Mouse (Mus musculus) retina, embryonic 14.5 days (tissue): Measurements from ENCODE around the gene Acp7.

Experiments used
- DNase-seq: peaks from one replicate; pipeline ENCODE4 v3.0.0-alpha.2; 2015; ENCODE audit warnings: low spot score

Acp7 gene

DNA sequence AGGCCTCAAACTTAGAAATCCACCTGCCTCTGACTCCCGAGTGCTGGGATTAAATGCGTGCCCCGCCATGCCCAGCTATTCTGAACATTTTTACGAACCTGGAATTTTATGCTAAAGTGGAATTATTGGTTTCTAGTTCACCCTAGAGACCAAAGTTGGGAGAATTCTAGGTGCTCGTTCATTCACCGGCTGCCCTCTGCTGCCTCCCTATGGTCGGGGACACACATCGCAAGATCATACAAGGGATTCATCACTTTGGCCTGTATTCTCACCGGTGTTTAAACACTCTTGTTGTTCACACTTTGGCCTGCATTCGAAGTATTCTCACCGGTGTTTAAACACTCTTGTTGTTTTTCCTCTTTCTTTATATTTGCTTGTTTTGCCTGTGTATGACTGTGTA, 30.1 kb downstream of the Acp7 start:
- peak; percentile 76 for DNase-seq

DNA sequence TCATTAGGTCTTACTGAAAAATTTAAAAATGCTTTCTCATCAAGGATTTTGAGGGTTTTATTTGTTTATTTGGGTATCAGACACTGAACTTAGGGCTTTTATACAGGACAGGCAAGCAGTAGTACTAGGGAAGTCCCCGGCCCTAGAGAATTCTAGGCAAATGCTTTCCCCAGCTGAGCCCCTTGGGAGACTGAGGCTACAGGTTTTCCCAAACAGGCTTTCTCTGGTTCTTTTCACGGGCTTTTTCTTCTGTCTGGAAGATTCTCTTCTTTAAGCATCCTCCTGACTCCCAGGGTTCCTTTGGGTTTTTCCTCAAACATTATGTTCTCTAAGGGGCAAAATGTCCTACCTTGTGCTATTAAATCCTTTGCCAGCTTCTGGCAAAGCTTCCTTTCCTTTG, 32.2 kb downstream of the Acp7 start:
- no peak for DNase-seq

DNA sequence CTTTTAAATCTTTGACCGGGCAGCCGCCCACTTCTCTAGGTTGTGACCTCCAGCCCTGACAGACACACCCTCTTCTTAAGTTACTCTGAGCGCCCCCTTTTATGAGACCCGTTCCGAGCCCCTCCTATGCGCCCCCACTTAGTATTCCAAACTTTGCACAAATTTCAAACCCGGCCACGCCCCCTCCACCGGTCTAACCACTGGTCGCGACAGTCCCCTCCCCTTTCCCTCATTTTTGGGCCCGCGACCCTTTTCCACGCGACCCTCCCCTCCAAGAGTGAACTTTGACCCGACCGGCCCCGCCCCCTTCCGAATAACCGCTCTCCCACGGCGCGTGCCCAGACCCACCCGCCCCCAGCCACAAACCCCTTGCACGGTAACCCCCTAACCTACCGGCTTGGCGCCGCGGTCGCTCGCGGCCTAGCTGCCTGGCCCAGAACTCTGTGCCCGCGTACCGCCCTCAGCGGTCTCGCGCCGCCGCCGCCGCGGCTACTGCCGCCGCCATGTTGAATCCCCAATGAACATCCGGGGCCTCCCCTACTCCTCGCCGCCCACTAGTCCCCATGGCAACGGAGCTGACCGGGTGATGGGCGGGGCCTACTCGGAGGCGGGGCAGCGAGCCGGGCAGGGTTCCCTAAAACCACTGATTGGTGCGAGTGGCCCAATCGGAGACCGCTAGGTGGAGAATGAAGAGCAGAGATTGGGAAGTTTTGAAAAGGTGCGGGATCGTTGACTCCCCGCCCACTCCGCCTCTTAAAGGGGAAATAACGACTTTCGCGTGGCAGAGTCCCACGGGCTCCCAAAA, 33.3 kb downstream of the Acp7 start, which contains the start of the genes Samd4b and Pak4:
Gene Samd4b (minus strand): TSS at position 503 of the 805 bp plus-strand sequence.
Gene Pak4 (minus strand): TSS at position 544 of the 805 bp plus-strand sequence.
- DNase-seq = peak; percentile 99

- peak; percentile 12 for DNase-seq
These were observed 33.9 kb downstream of the Acp7 start for GRCm38 (mm10) chr7:28597277-28597570.

DNA sequence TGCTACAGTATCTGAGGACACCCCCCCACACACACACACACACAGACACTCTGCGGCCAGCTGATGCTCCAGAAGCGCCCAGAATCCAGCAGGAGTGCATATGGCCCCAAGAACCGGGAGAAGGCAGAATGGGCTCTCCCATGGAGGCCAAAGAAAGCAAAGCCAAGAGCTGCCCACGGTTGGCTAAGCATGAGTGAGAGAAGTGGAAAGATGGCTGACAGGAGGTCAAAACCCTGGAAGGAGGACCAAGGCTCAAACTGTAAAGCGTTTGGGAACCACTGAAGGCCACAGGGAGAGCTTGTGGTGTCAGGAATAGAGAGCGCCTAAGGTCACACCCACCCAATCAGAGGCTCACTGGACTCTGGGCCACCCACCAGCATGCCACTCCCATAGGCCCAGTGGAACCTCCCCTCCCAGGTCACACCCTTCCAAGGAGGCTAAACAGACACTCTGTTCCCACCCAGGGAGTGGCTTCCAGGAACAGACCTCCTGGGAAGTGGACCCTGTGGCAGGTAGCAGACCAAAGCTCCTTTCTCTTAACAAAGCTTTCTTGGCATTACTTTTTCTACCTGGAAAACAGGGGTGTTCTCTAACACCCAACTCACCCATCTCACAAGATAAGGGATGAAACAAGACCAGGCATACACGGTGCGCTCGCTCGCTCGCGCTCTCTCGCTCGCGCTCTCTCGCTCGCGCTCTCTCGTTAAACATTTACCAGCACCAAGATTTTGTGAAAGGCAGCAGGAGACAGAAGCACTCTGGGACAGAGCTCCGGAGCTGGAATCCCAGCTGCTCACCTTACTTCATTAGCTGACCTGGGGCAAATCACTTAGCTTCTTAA, 34.5 kb downstream of the Acp7 start:
- peak; percentile 48 for DNase-seq

DNA sequence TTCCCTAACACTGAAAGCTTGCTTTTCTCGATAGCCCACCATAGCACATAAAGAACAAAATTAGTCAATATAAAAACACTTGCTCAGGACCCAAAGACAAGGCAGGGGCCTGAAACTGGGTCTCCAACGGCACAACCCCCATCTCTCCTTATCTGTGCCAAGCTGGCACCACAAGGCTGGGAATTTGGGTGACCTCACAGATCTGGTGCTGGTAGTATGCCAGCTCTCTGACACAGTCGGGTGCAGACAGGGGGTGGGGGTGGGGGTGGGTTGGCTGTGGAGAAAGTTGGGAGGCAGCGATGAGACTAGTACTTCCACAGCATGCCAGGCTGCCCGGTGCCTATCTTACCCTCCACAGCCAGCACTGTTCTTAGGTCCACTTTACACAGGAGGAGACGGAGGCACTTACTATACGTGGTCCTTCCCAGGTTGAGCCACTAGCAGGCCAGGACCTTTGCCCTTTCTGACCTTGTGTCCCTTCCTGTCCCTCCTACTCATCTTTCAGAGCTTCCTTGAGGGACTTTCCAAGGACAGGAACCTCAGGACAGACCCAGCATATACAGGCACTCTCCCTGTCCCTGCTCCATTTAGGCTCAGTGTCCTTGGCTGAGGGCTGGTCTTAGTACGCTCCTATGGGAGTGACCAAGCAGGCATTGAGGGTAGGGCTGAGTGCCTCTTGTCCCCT, 35.2 kb downstream of the Acp7 start:
- DNase-seq = no peak

DNA sequence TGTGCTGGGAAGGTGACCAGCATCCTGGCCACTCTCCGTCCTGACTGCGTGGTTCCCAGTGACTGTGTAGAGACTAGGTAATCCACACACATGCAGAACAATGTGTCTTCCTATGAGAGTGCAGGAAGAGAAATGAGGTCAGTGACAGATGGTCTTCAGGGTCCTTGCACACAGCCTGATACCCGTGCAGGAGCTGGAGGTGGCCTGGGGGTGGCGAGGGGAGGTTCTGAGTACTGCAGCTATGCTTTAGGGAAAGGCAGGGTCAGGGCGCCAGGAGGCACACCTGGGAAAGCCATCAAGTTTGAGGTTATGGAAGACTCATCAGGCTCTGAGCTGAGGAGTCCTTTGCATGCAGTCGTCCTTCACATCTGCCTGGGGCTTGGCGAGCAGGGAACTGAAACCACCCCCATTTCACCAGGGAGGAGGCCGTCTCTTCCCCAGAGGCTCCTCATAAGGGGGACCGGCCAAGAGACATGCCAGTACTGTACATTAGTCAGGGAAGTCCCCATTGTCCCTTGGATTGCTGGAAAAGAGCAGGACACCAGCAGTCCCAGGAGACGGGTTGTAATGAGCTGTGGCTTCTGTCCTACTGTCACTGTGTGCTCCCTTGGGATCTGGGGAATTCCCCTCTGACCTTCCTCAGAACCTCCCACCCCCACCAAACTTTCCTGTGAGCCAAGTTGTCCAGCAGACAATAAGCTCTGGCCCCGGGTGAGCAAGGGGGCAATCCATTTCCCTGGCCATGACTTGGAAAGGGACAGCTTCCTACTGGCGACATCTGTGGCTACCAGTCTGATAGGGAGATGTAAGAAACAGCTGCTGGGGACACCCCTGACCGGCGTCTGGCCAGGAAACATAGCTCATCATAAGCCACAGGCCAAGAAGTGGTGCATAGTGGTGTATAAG, 37.7 kb downstream of the Acp7 start:
- peak; percentile 51 for DNase-seq

- DNase-seq = no peak
These were observed 39.3 kb downstream of the Acp7 start for GRCm38 (mm10) chr7:28591862-28592261.

GRCm38 (mm10) chr7:28587644-28588043, 43.5 kb downstream of the Acp7 start:
- no peak for DNase-seq

DNA sequence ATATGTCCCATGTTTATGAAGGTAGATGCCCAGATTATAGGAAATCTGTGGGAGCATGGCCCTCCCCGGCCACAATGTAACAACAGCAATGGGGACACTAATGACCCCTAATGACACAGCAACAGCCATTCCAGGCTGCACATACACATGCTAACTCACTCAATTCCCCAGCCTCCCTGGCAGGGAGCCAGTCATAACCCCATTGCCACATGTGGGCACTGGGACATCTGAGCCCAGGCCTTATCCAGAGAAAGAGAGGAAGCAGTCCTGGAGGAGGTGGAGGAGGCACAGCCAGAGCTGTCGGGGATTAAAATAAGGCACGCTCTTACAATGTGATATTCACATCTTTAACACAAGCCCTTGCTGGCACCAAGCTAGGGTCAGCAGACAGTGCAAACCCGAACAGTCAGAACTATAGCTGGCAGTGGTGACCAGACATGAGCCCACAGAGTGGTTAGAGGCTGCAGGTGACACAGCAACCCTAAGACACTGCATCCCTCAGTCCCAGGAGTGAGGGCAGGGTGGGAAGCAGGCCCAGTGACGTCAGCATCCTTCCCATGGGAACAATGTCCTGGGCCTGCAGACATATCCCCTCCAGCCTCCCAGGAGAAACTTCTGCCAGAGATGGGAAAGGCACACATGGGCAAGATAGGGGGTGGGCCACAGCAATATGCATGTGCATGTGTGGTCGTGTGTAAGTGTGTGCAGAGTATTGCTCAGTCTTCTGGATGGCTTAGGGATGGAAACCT, 44.3 kb downstream of the Acp7 start:
- DNase-seq = no peak

DNA sequence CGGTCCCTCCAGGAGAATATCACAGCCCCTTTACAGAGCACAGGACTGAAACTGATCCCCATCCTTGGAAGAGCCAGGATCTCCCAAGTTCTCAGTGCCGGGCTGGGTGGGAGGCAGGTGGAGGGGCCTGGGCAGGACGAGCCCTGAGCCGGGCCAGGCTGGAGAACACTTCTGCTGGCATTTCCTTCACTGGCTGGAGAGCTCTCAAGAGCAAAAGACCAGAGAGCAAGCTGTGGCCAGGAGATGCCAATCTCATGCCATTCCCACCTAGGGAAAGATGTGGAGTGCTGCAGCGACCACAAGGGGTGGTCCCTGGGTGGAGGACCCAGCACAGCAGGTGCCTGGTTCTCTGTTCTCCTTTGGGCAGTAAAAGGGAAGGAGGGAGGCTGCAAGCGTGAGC, 46.1 kb downstream of the Acp7 start:
- DNase-seq = no peak

- no peak for DNase-seq
These were observed 46.7 kb downstream of the Acp7 start for GRCm38 (mm10) chr7:28584468-28584867.

DNA sequence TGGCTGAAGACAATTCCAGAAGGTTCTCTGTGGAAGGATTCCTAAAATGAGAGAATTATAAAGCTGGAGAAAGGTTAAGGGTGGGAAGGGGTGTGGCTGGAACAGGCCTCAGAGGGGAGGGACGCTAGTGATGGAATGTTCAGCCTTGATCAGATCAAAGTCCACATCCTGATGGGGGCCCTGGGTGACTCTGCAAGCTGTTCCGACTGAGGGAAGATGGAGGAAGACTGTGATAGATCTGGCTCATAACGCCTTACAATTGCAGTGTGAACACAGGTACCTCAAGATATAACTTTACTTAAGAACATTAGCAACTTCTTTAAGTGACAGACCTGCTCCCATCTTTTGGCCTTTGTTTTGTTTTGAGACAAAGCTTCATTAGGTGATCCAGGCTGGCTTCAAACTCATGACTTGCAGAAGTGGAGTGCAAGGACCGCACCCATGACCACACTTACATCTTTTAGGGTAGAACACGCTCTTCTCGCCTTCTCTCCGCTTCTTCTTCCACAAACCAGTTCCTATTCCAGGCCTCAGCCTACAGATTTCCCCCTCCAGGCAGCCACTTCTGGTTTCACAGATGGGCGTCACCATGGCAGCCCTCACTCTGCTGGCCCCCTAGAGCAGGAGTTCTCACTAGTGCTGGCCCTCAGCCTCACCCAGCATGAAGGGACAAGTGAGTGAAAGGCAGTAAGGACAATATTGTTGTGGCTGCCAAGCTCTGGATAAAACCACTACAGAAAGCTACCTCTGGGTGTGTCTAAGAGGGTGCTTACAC, 47.4 kb downstream of the Acp7 start:
- no peak for DNase-seq

- no peak for DNase-seq
These were observed 48.3 kb downstream of the Acp7 start for GRCm38 (mm10) chr7:28582841-28583240.

DNA sequence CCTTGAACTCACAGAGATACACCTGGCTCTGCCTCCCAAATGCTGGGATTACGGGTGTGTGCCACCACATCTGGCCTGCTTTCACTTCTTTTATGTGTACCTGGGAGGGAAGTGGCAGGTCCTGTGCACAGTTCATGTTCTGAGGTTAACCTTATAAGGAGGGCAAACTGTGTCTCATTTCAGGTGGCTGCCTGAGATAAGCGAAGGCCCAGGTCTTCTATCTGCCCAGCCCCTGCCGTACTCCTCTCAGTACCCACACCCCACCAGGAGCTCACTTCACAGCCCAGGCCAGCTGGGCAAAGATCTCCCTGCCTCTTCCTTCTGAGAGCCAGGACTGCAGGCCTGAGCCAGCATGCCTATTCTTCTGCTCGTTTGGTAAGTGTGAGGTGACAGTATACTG, 49.4 kb downstream of the Acp7 start:
- DNase-seq = no peak

- no peak for DNase-seq
These were observed 51.3 kb downstream of the Acp7 start for GRCm38 (mm10) chr7:28579826-28580225.

DNA sequence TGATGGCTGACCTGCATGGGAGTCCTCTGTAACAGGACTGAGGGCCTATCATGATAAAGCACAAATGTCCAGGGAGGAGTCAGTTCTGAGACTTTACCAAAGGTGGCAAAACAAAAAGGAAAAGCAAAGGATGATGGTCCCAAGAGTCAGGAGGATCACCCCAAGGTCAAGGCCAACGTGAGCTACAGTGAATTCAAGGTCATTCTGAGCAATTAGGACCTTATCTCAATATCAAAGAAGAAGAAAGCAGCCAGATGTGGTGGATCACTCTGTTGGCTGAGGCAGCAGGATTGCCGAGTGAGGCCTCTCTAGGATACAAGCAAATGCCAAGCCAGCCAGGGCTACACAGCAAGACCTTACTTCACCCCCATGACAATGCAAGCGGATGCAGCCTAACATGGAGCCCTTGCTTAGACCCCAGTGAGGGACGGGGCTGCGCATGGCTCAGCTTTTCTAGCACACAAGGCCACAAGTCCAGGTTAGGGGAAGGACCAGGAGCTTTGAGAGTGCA, 52.5 kb downstream of the Acp7 start:
- no peak for DNase-seq

DNA sequence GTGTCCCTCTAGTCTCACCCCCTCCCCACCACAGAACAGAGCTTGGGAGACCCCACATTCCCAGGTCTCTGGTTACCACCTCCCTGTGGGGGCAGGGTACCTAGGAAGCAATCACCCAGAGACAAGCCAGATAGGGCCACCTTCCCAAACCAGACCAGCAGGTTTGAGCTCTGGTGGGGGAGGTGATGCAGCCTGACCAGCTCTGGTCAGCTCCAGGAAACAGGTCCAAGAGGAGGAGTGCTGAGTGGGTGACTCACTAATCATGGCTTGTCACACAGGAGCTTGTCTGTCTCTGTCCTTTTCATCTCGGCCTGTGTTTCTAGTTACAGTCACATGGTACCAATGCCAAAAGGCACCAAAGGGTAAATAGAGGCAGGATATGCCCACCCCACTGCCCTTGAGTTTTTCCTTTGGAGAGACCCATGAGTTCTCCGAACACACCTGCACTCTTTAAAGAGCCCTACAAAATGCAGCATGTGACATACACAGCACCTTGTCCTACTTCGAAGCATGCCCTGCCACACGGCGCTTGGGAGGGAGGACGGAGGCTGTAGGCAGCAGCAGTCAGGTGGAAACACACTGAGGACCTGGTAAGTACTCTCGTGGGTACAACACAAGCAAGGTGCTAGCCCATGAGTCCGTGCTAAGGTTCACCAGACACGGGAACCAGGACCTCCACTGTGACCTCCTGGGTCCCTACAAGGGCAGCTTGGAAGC, 53.1 kb downstream of the Acp7 start:
- no peak for DNase-seq

DNA sequence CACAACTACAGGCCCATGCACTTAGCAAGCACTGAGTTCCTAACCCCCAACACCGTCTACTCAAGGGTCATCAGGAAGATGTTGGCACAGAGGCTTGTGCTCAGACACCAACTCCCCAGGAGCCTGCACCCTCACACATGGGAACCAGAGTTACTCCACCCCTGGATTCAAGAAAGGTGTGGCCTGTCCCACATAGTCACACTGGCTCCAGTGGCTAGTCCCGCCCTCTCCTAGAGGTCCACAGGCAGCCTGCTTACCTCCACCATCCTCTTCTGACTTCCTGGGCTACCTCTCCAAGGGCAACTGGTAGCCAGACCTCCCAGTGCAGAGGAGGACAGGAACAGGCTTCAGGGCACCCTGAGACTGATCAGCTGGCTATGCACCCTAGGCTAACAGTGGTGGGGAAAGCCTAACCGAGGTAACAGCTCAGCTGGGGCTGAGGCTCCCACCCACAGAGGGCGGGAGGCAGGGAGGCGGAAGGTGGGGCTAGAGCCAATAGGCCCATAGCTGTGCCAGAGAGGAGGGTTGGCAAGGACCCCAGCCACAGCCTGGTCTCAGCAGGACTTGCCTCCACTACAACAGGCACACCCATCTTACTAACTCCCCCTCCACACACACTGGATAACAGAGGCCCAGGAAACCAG, 54.7 kb downstream of the Acp7 start:
- no peak for DNase-seq
